Mouse (Mus musculus) stomach, embryonic 15.5 days (tissue): ENCODE data around the gene Nkapl. TPM values are rescaled to one million over a fixed set of nuclear protein-coding genes. Genes with fewer than 3 reads are reported as not detected.

Experiments used
- ATAC-seq: fragments of 200-750 bp; cut with Nextera tagmentation; 2 replicates; pipeline ENCODE4 v1.8.0; 2017; ENCODE audit warnings: low read depth, moderate number of reproducible peaks, moderate TSS enrichment; ENCODE audit not compliant: insufficient read depth, low FRiP score
- H3K27ac ChIP-seq: fragments of 300-500 bp; sonication (generic); 2 replicates; pipeline ENCODE4 v1.5.1; 2015; ENCODE audit warnings: mild to moderate bottlenecking, inconsistent platforms
- H3K27me3 ChIP-seq: fragments of 300-500 bp; sonication (generic); replicated peaks from 2 replicates; pipeline ENCODE4 v1.6.1; 2015; ENCODE audit warnings: inconsistent platforms
- H3K36me3 ChIP-seq: fragments of 300-500 bp; sonication (generic); 2 replicates; pipeline ENCODE4 v1.6.1; 2015; ENCODE audit warnings: inconsistent platforms
- H3K4me1 ChIP-seq: fragments of 300-500 bp; sonication (generic); 2 replicates; pipeline ENCODE4 v1.6.1; 2015; ENCODE audit warnings: inconsistent platforms
- H3K4me2 ChIP-seq: fragments of 300-500 bp; sonication (generic); 2 replicates; pipeline ENCODE4 v1.6.1; 2015; ENCODE audit warnings: mild to moderate bottlenecking, inconsistent platforms
- H3K4me3 ChIP-seq: fragments of 300-500 bp; sonication (generic); replicated peaks from 2 replicates; pipeline ENCODE4 v1.5.1; 2015; ENCODE audit warnings: inconsistent platforms
- H3K9ac ChIP-seq: fragments of 300-500 bp; sonication (generic); 2 replicates; pipeline ENCODE4 v1.6.1; 2015; ENCODE audit warnings: inconsistent platforms
- H3K9me3 ChIP-seq: fragments of 300-500 bp; sonication (generic); 2 replicates; pipeline ENCODE4 v1.6.1; 2016; ENCODE audit warnings: inconsistent platforms
- WGBS: fragments of 180-500 bp; shearing (Covaris S2); methylation state at CpG from one replicate; pipeline ENCODE4 v1.1.7; 2015; 5-methylcytosine and 5-hydroxymethylcytosine counted together
- microRNA counts: library from miRNA; unstranded; fragments of <30 nt; microRNA quantifications from one replicate; lab custom pipeline; 2016
- microRNA-seq: library from miRNA; unstranded; fragments of <30 nt; microRNA quantifications from one replicate; pipeline ENCODE4, GENCODE M21; 2016
- polyA plus RNA-seq: library from polyadenylated mRNA; unstranded; fragments of >200 nt; fragmentation: Nextera tagmentation; extraction: Ambion mirVana; gene quantifications from 2 replicates; pipeline ENCODE4 v1.2.1, GENCODE M21; 2015

The Nkapl gene
- polyA plus RNA-seq, 1 experiment from 2014 or later = 2.4 TPM

DNA sequence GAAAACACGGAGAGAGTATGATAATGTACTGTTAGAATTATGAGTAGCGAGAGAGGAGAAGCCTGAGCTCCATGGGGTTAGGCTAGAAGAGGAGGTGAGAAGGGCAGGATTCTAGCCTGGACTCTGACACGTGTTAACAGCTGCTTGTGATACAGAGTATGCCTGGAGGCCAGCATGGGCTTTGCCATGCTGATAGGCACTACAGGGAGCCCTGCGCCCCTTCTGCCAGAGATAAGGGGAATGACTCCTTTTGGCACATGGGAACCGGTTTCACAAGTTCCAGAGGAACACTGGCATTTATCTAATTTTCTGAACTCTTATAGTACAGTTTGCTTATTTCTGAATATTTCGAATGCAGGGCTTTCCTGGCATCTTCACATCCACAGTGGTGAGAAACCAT is 49.4 kb downstream of the Nkapl start:
- ATAC-seq = peak; percentile 95

DNA sequence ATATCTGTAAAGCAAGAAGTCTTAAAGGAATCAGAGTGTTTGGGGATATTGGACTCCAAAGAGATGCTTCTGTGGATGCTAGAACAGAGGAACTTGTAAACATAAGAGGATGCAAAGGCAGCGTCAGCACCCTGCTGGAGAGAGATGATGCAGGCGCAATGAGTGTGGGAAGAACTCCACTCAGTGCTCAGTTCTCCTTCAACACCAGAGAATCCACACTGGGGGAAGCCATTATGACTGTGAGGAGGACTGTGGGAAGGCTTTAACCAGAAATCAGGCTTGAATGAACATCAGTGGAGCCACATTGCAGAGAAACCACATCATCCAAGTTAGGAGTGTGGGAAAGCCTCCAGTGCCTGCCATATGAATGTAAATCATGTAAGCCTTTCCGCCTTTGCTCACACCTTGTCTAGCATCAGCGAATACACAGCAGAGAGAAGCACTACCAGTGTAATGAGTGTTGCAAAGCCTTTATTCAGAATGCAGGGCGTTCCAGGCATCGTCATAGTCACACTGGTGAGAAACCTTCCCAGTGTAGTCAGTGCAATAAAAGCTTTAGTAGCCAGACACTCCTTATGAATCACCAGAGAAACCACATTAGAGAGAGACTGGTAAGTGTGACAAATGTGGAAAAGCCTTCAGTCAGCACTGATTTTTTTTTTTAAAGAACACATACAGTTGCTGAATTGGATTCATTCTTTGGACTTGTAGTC is 50.9 kb downstream of the Nkapl start:
- H3K4me2 ChIP-seq = no peak overlapping the region
- WGBS = 80% methylated on average over 6 of the region's 6 CpGs
- ATAC-seq = no peak
- no peaks in the 10 kb centered on the region for H3K27me3 ChIP-seq
- no peak overlapping the region for H3K9ac ChIP-seq
- no peaks in the 10 kb centered on the region for H3K36me3 ChIP-seq
- no peak overlapping the region for H3K27ac ChIP-seq
- no peaks in the 10 kb centered on the region for H3K9me3 ChIP-seq
- no peak overlapping the region for H3K4me3 ChIP-seq
- H3K4me1 ChIP-seq = no peaks in the 10 kb centered on the region

More for the DNA sequence above, 49.4 kb downstream of the Nkapl start:
- no peaks in the 10 kb centered on the region for H3K36me3 ChIP-seq
- WGBS = 50% methylated on average over 6 of the region's 6 CpGs
- no peaks in the 10 kb centered on the region for H3K27me3 ChIP-seq
- H3K4me2 ChIP-seq = no peak overlapping the region
- no peak overlapping the region for H3K4me3 ChIP-seq
- H3K27ac ChIP-seq = no peak overlapping the region
- no peak overlapping the region for H3K9ac ChIP-seq
- H3K4me1 ChIP-seq = no peaks in the 10 kb centered on the region
- no peaks in the 10 kb centered on the region for H3K9me3 ChIP-seq

MicroRNAs within 50 kb of the gene (microRNA counts, 519-probe panel; counts per million panel counts)
- 2,609 counts per million, percentile 62 among the panel's probes with 10 or more counts for microRNA mmu-miR-1896 (lab: Ali Mortazavi, UCI)

Small RNA genes within 50 kb of the gene (microRNA-seq; reads per million reads assigned to microRNA genes)
- not detected for gene Mir1896

Other genes starting within 250 kb of the Nkapl start
- not detected in 2 replicates for gene Gpx5, start 175.8 kb downstream of the Nkapl start, polyA plus RNA-seq
- not detected in 2 replicates for gene Gpx6, start 156.4 kb downstream of the Nkapl start, polyA plus RNA-seq
- gene Olfr1367, start 121.6 kb downstream of the Nkapl start, polyA plus RNA-seq = not detected in 2 replicates
- 9.9 and 10.0 TPM in 2 replicates for gene Zscan12, start 105.7 kb downstream of the Nkapl start, polyA plus RNA-seq
- 77.7 and 80.7 TPM in 2 replicates for gene Zkscan3, start 65.8 kb downstream of the Nkapl start, polyA plus RNA-seq
- 2.5 and 2.6 TPM in 2 replicates for gene Pgbd1, start 27.5 kb downstream of the Nkapl start, polyA plus RNA-seq
- gene Zscan26, start 14.8 kb downstream of the Nkapl start, polyA plus RNA-seq = 33.0 and 36.3 TPM in 2 replicates
- gene Zkscan4, start 10.4 kb upstream of the Nkapl start, polyA plus RNA-seq = 2.9 and 3.1 TPM in 2 replicates
- gene Gm10065, start 10.9 kb upstream of the Nkapl start, polyA plus RNA-seq = not detected in 2 replicates
- 0.68 and 1.1 TPM in 2 replicates for gene AK157302, start 26.7 kb upstream of the Nkapl start, polyA plus RNA-seq
- 8.8 and 32.6 TPM in 2 replicates for gene Gm11273, start 32.9 kb upstream of the Nkapl start, polyA plus RNA-seq
- 5.4 and 5.5 TPM in 2 replicates for gene Zkscan8, start 62.6 kb upstream of the Nkapl start, polyA plus RNA-seq
- 0.26 and 0.27 TPM in 2 replicates for gene Olfr1366, start 74.3 kb upstream of the Nkapl start, polyA plus RNA-seq
- gene Olfr1535, start 91.4 kb upstream of the Nkapl start, polyA plus RNA-seq = 0.06 TPM in 1 of 2 replicates, not detected in the other
- not detected in 2 replicates for gene Olfr1364, start 113.2 kb upstream of the Nkapl start, polyA plus RNA-seq
- gene Olfr1362, start 145.5 kb upstream of the Nkapl start, polyA plus RNA-seq = not detected in 2 replicates
- gene Olfr11, start 174.0 kb upstream of the Nkapl start, polyA plus RNA-seq = not detected in 2 replicates
- not detected in 2 replicates for gene Olfr1361, start 194.9 kb upstream of the Nkapl start, polyA plus RNA-seq
- not detected in 2 replicates for gene Olfr1360, start 208.9 kb upstream of the Nkapl start, polyA plus RNA-seq
- gene Olfr1359, start 229.6 kb upstream of the Nkapl start, polyA plus RNA-seq = not detected in 2 replicates
- 1.4 and 4.4 TPM in 2 replicates for gene Hist1h2bl, start 247.6 kb upstream of the Nkapl start, polyA plus RNA-seq
- 25.1 TPM in 2 replicates for gene Hist1h2ai, start 247.9 kb upstream of the Nkapl start, polyA plus RNA-seq
- 4.7 and 6.3 TPM in 2 replicates for gene Hist1h3h, start 249.2 kb upstream of the Nkapl start, polyA plus RNA-seq